Mouse (Mus musculus): ENCODE measurements at regions not wholly inside any gene's neighbourhood (a gene's known extent, or its start where the extent isn't known, plus 50 kb on each side); places are given as distances from the start of the nearest gene placed in this dataset.

- no peak for DNase-seq
Observed at GRCm38 (mm10) chr13:5789302-5789701, 72.0 kb upstream of the Klf6 start.

GRCm38 (mm10) chr13:5802079-5802478, 59.2 kb upstream of the Klf6 start:
- no peak for DNase-seq

- no peak for DNase-seq
Observed at GRCm38 (mm10) chr13:5802826-5803225, 58.5 kb upstream of the Klf6 start.

DNA sequence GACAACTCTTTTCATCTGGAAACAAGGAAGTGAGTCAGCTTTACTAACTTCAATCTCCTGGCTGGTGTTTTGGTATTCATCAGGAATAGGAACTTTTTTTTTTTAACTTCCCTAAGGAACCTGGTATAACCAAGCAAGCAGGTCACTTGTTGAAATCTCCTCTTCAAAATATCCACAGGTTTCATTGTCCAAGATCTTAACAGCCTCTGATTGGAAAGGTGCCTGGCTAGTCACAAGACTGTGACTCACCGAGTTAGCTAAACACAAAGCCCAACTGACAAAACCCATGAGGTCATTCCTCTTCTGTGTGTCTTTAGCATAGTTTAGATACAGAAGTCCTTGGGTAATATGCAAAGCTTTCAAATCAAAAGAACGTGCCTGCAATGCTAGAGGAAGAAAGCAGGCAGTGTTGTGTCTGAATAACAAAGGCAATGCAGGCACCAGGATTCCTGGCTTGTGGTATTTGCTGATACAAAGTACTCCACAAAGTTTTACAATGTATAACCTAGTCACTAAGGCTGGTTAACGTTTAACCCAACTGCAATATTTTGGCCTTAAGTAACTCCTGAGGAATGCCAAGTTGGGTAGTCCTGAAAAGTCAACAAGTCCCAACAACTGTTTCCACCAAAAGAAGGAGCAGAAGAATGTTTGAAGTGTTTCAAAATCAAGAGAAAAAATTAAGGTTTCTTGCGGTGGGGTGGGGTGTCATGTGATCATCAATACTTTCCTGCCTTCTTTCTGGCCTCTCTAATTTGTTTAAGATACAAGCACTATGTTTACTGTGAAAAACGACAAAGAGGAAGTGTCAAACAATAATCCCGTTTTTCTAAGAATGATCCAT, 57.5 kb upstream of the Klf6 start:
- peak; percentile 38 for DNase-seq

DNA sequence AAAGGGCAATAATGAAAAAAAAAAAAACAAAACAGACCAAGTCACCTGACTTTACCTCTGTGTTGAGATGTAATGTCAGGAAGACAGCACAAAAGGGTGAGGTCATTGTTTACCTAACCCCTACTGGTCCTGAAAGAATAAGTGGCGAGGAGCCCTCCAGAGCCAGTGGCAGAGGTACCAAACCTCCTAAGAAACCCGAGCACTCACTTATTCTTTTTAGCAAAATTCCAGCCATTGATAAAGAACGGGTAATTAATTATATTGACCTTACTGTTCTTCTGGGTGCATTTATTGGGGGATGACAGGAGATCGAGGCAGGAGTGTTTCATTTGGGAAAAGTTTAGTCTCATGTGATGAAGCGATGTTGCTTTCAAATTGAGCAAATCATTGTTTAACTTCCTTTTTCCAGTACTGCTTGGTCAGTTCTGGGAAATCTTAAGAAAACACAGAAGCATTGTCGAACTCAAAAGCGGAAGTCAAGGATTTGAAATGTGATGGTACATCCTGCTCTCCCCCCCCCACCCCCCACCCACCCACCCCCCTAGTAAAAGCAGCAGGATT, 56.8 kb upstream of the Klf6 start:
- DNase-seq: no peak

GRCm38 (mm10) chr13:5808380-5808779, 52.9 kb upstream of the Klf6 start:
- no peak for DNase-seq

Measured in adrenal gland, postnatal 25 days (tissue).